Mouse (Mus musculus): Measurements from ENCODE around the gene Coro2b.

Gene Coro2b

GRCm38 (mm10) chr9:62536655-62537631, at the start of gene Coro2b:
TSS of gene Coro2b (minus strand) at chr9:62537044.
- peak; percentile 50 for DNase-seq (ENCODE audit: low spot score)

- no peak for DNase-seq (ENCODE audit: low spot score)
Measured at GRCm38 (mm10) chr9:62577558-62577957, 40.7 kb upstream of the Coro2b start.

GRCm38 (mm10) chr9:62569121-62569520, 32.3 kb upstream of the Coro2b start:
- no peak for DNase-seq (ENCODE audit: low spot score)

- no peak for DNase-seq (ENCODE audit: low spot score)
Measured at GRCm38 (mm10) chr9:62567818-62568217, 31.0 kb upstream of the Coro2b start.

- no peak for DNase-seq (ENCODE audit: low spot score)
Measured at GRCm38 (mm10) chr9:62562236-62562635, 25.4 kb upstream of the Coro2b start.

DNA sequence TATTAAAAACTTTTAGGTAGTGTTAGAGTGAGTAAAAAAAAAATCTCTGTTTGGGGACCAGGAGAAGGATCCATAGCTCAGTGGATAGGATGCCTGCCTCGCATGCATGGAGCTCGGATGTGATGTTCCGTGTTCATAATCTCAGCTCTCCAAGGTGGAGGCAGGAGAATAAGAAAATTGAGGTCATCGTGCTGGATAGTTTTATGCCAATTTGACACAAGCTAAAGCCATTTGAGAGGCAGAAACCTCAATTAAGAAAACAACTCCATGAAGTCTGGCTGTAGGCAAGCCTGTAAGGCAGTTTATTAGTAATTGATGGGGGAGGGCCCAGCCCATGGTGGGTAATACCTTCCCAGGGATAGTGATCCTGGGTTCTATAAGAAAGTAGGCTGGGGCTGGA, 23.6 kb upstream of the Coro2b start:
- no peak for DNase-seq (ENCODE audit: low spot score)

DNA sequence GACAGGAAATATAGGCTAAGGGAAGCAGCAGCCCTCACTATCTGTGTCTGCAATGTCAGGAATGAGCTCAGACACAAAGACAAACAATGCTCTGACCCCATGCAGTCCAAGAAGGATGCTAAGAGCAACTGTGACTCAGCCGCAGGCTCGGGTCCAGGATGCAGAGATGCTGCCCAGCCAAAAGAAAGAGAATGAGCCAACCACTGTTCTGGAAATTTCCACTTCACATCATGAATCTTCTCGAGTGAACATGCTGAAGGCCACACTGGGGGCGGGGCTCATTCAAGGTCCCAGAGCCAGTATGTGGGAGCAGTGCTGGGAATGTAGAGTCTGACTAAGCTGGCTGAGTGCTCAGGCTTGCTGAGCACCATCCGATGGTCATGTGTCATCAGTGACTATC, 23.2 kb upstream of the Coro2b start:
- DNase-seq (ENCODE audit: low spot score) = no peak

DNA sequence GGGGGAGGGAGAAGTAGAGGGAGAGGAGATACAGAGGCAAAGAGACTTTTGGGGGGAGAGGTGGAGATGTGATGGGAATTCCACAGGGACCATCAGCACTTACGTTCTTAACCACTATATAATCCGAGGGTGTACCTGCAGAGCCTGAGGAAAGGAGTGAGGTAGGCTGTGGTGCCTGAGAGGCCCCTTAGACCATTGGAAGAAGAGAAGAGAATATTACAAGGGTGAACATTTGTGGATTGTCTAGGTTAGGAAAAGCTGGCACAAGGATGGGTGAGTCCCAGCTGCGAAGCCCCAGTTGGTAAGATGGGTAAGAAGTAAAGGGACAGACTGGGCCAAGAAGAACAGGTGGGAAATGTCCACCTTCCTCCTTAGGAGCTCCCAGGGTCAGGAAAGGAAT, 22.6 kb upstream of the Coro2b start:
- DNase-seq (ENCODE audit: low spot score) = no peak

- no peak for DNase-seq (ENCODE audit: low spot score)
Measured at GRCm38 (mm10) chr9:62558058-62558457, 21.2 kb upstream of the Coro2b start.

- DNase-seq (ENCODE audit: low spot score) = no peak
Measured at GRCm38 (mm10) chr9:62556748-62557147, 19.9 kb upstream of the Coro2b start.

GRCm38 (mm10) chr9:62555258-62555856, 18.5 kb upstream of the Coro2b start:
- DNase-seq (ENCODE audit: low spot score) = no peak

- DNase-seq (ENCODE audit: low spot score) = no peak
Measured at GRCm38 (mm10) chr9:62554606-62555005, 17.8 kb upstream of the Coro2b start.

GRCm38 (mm10) chr9:62553366-62553940, 16.6 kb upstream of the Coro2b start:
- DNase-seq (ENCODE audit: low spot score) = peak; percentile 19

- no peak for DNase-seq (ENCODE audit: low spot score)
Measured at GRCm38 (mm10) chr9:62551531-62551930, 14.7 kb upstream of the Coro2b start.

- DNase-seq (ENCODE audit: low spot score) = peak; percentile 69
Measured at GRCm38 (mm10) chr9:62550661-62551093, 13.8 kb upstream of the Coro2b start.

GRCm38 (mm10) chr9:62549809-62550208, 13.0 kb upstream of the Coro2b start:
- DNase-seq (ENCODE audit: low spot score) = peak; percentile 73

DNA sequence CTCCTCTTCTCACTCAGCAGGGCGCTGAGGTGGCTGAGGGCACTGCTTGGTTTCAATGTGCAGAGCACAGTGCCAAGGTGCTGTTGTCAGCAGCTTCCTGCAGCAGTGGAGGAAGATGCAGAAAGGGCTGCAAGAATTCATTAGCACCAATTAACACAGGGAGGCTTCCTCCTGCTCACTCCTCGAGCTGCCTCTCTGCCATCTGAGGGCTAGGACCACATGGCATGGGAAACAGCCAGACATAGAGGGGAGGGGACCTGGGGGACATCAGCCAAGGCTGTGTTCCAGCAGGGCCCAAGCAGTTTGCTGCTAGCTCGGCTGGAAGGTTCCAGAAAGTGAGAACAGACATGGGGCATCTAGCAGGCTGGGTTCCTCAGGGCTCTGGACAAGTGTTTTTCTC, 10.6 kb upstream of the Coro2b start:
- no peak for DNase-seq (ENCODE audit: low spot score)

DNA sequence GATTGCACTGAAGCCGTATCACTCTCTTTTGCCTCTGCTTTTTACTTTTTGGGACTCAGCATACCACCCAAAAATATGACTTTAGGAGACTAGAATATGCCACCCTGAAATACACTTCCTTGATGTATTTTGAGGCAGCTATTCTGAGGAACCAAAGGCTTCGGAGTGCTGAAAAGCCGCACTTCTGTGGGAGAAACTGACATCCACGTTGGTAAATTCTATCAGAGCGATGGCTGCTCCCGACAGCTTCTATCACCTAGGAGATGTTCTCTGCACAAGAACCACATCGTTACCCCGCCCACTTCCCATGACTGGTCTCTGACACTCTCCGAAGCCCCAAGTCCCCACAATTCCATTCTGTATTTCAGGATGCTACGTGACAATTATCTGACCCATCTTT, 8.0 kb upstream of the Coro2b start:
- no peak for DNase-seq (ENCODE audit: low spot score)

GRCm38 (mm10) chr9:62543878-62544277, 7.0 kb upstream of the Coro2b start:
- DNase-seq (ENCODE audit: low spot score) = no peak

DNA sequence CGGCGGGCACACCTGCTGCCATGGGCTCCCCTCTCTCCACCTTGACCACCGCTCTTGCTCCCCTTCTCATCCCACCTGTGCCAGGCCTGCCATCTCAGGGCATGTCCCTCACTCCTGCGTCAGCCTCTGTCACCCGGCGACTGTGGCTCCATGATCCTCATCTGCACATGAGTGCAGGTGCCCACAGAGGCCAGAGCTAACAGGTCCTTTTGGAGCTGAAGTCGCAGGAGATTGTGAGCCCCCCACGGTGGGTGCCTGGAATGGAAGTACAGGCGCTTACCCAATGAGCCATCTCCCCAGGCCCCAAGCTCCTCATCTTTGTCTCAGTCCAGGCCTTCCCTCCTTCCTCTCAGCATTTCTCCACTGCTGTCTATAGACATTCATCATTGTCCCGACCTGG, 4.8 kb upstream of the Coro2b start:
- DNase-seq (ENCODE audit: low spot score) = no peak

- no peak for DNase-seq (ENCODE audit: low spot score)
Measured at GRCm38 (mm10) chr9:62541182-62541581, 4.3 kb upstream of the Coro2b start.

GRCm38 (mm10) chr9:62540736-62541135, 3.9 kb upstream of the Coro2b start:
- no peak for DNase-seq (ENCODE audit: low spot score)

- DNase-seq (ENCODE audit: low spot score) = no peak
Measured at GRCm38 (mm10) chr9:62540166-62540565, 3.3 kb upstream of the Coro2b start.
